Mouse (Mus musculus) gastrocnemius, postnatal 25 days (tissue): ENCODE data around the gene Grid1. TPM values are rescaled to one million over a fixed set of nuclear protein-coding genes. Genes with fewer than 3 reads are reported as not detected.

Source experiments
- DNase-seq: peaks from one replicate; pipeline ENCODE4 v3.0.0; 2022
- total RNA-seq, 2 experiments: library from RNA; stranded (reverse); gene quantifications; 1 replicate in 1 of 2; 2 replicates in 1 of 2; pipeline ENCODE4 v1.2.3; 2021

Gene Grid1
- total RNA-seq, 2 experiments from 2014 or later: not detected

DNA sequence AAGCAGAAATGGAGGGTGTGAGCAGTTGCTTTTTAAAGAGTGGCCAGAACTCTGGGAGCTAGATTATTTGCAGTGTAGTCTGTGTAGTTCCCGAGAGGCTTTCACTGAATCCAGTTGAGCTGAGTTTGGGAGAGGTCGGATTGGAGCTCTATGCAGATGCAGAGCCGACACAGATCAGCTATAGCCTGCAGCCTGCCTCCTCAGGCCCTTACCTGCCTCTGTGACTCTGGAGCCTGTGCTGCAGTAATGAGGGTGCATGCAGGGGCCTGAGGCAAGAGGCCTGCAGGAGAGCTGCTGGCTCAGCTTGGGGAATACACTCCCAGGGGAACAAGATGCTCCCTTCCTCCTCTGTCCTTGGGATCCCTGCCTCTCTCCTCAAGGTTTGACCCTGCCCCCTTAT lies 296.0 kb downstream of the Grid1 start:
- DNase-seq: no peak

DNA sequence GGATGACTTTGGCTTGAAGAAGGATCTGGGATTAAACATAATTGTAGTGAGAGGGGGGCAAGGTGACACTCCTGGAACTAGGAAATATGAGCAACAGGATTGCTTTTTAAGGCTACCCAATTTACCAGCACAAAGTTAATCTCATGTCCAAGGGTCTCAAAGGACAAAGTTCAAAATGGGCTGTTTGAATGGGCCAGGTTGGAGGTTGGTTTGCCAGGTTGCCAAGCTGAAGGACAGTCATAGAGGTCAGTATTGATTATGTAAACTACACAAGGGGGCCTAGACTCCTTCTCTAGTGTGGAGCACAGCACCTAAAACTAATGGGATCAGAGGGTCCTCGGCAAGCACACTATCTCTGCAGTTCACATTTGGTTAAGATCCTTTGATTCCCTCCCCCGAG lies 300.2 kb downstream of the Grid1 start:
- DNase-seq: no peak

DNA sequence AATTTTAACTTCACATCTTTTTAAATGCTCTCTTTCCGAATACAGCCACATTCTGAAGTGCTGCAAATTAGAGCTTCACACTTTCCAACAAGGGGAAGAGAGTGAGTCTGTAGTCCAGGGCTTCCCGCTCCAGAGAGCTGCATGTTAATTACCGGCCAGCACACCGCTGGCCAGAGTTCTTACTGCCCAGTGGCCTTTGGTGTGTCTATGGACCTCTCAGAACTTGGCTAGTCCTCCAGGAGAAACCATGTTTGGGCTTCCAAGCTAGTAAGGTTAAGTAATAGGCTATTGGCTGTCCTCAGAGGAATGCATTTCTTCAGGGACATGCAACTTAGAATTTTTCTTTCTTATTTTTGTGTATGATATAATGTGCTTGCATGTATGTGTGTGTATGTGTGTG lies 301.0 kb downstream of the Grid1 start:
- no peak for DNase-seq

DNA sequence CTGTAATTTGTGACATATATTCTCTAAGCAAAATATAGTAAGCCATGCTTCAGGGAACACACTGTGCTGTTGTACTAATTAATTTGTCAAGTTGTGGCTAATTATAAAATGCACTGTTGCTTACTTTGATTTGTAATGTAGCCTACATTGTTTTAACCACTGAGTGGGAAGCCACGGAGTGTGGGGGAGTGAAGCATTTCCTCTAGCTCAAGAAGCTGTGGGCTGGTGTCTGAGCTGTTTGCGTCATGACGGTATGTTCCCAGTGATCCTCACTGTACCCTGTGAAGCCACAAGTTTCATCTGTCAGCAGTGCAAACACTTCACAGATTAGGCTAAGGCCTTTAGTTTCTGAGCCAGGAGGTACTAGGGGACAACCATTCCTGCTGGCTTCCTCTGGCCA lies 302.2 kb downstream of the Grid1 start:
- no peak for DNase-seq

DNA sequence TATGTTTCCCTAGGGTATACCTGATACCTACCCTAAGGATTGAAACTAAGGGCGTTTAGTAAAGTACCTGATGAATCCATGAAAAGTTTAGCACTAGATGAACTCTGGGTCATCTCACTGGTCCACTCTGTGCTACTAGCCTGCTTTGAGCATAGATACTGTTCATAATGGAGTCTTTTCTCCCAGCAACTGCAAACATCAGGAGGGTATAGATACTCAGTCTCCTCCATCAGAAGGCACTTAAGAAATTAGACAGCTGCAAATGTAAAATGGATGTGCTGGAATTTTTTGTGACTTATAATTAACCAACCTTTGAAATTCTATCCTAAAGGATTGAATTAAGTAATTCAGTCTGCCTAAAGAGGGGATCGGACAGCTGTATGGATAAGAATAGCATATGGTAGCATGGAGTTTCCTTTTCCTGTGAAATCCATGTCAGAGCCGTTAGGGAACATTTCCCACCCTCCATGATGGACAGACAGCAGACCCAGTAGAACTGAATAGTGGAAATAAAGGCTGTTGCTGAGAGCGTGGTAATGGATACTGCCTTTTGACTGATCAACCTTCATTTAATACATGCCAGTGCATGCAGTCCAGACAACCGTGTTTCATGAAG lies 303.5 kb downstream of the Grid1 start:
- no peak for DNase-seq

DNA sequence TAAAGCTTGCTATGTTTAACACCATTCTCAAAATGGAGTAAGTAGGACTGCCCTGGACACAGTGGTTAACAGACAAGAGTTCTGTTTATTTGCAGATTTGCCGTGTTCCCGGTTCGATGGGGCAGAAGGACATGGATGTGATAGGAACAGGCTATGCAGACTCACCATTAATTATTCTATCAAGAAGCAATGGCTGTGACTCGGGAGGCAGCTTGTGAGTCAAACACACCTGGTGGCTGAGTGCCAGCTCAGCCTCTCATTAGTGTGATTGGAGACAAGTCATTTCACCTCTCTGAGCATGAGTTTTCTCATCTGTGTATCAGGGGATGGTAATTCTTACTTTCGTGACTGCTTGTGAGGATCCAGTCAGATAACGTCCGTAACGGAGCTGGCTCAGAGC lies 307.7 kb downstream of the Grid1 start:
- DNase-seq: no peak

DNA sequence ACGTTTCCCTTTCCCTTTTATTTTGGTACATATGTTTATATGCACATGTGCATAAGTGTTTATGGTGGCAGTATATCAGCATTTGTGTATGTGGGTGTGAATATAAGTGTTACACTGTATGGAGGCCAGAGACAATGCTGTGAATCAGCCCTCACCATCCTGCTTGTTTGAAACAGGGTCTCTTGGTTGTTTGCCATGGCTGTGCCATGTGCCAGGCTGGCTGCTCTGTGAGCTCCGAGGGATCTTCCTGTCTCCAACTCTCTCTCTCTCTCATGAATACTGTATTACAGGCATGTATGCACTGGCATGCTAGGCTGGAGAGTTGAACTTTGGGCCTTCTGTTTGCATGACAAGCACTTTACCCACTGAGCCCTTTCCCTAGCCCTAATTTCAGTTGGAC lies 315.1 kb downstream of the Grid1 start:
- no peak for DNase-seq

DNA sequence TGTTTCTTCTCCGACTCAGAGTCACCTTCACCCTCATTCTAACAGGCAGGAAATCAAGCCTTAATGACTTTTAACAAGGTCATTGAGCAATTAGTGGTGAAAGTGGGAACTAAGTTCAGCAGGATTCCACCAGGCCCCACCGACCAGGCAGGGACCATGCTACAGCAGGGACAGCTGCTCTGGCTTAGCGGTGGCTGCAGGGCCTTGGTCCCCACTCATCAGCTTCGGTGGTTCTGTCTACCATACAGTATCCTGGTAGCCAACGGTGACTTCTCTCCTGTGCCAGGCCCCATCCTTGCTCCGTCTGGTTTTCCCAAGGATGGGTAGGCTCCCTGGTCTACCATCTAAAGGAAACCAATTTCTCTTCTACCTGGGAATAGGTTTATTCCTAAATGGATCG lies 318.2 kb downstream of the Grid1 start:
- no peak for DNase-seq

DNA sequence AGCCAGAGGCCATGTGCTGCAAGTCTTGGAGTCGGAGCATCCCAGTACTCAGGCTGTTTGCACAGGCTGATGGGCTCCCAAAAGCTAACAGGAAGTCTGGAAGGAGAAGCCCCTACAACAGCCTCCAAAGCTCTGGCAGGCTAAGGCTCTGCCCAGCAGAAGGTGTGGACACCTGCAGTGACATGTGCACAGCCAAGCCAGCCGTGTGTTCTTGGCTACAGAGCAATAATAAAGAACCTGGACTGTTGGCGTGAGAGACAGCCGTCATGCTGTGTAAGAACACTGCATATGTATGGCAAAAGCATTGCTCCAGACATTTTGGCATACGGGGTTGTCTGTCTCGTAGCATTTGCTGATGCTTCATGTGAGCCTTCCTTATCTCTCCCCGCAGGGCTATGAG lies 319.9 kb downstream of the Grid1 start:
- DNase-seq: no peak

DNA sequence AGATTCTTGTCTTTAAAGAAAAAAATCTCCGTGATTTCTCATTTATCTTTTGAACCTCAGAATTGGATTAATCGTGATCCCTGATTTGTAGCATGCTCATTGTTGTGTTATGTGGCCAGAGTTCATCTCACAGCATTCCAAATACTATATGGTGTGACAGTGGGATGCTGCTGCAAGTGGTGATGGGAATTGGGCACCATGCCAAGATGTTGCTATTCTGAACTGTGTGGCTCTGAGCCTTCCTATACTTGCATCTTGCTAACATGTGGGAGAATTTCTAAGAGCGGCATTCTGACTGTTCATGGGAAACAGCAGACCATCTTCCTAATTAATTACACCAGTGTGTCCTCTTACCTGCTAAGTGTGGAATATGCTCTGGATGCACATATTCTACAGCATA lies 332.5 kb downstream of the Grid1 start:
- no peak for DNase-seq

DNA sequence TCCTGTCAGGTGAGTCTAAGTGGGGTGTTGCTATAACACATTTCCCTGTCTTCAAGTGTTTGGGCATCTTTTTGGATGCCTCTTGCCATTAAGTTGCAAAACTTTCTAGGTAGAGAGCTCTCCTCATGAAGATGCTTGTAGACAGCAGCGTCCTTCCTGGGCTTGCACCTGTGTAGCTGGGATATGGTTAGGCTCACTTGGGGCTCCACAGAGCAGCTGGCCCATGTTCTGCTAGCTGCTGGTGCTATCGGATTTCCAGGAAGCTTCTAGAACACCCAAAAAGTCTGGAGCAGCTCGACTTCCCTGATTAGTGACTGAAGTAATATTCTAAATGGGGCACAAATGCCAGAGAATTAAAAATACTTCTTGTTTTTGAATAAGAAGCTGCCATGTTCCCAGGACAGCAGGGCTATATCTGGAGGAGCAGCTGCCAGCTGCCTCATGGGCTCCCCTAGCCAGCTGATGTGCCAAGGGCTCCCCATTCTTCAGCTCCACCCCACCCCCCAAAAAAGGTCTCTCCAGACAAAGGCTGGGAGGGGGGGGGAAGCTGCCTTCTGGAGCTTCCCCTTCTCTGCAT lies 333.9 kb downstream of the Grid1 start:
- no peak for DNase-seq

DNA sequence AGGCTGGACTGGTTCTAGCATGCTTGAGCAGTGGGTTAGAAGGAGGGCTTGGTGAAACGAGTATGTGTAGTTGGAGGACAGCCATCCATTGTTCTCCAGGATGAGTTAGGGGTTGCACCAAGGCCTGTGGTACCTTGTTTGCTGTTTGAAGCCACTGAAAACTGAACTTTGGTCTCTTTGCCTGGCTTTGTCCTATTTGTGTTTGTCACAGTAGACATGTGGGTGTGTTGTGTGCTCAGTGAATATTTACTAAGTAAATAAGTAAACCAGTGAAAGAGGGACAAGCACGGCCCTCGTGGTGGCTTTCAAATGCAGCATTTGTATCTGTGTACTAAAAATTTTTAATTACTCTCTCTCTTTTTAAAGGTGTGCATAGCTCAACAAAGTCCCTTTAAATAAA lies 334.5 kb downstream of the Grid1 start:
- no peak for DNase-seq

DNA sequence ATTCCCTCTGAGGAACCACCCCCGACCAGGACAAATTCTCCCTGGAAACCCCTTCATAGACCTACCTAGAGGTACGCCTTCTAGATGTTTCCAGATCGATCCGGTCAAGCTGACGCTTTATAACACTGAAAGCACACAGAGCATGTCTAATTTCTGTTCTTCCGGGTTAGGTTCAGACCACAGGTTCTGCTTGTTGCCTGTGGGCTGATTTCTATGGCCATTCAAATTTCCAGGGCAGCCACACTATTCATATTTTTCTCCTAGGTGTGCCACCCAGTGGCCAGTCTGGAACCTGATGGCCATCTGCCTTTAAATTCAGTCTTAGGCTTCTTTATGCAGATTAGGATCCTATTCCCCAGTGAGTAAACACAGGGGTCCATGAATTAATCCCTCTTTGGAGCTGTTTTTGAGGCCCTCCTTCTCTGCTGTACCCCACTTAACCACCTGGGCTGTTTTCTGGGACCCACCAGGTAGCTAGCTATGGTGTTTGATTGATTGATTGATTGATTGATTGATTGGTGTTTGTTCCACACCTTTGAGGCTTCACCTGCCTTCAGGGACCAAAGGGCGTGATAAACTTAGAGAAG lies 337.3 kb downstream of the Grid1 start:
- DNase-seq: no peak

DNA sequence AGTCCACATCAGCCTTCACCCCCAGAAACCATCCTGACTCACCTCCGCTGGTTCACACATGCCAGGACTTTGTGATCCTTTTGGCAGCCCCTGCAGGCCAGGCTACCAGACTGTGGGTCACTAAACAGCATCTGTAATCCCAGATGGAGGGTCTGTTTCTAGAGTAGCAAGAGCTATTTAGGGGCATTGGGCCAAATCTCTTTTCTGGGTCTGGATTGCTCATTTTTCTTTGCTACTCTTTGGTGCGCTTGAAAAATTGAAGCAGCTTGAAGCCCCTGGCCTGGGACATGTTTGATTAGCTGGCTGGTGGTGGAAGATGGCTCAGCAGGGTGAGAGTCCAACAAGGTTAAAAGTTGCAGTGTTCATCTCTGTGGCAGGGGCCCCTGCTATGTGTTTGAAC lies 339.4 kb downstream of the Grid1 start:
- DNase-seq: no peak

DNA sequence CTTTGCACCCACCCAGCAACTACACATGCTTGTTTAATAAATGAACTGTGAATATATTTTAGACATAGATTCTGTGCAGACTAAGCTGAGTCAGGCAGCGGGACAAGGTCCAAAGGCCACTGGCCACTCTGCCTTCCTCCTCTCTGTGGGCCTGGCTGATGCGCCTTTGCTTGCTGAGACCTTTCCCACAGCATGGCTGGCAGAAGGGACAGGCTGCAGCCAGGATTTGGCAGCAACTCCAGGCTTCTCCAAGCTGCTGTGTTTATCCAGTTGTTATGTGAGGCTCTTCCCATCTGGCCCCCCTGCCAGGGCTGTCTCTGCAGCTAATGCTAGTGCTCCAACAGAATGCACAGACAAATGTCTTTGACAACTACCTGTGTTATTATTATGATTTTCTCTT lies 347.5 kb downstream of the Grid1 start:
- DNase-seq: no peak

DNA sequence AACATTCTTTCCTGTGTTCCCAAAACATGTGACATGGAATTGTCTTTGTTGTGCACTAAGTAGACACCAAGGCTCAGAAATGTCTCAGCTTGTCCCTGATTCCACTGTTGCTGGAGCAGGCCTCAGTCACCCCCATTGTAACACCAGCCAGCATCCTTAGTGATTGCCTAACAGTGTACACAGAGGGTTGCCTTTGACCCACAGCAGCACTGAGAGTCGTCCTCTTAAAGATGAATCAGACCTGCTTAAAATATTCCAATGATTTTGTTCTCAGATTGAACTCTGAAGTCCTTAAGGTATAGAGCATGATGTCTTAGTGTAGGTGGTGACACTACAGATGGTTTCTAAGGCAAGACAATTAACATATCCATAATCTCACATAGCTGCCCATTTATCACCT lies 354.0 kb downstream of the Grid1 start:
- DNase-seq: no peak

DNA sequence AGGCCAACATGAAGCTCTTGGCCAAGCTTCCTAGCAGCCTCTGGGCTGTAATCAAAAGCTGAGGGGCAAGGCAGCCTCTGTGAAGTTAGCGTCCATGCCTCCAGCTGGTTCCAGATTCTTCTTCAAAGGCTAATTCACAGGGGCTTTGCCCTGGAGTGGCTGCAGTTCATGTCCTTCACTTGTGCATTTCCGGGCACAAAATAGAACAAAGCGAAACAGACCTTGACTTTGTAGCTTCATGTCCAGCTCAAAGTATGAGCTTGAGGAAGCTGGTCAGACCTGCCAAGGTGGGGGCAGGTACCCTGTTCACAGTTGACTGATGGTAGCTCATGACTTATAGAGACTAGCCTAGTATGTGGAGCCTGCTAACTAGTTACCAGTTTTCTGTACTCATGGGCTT lies 356.1 kb downstream of the Grid1 start:
- no peak for DNase-seq

DNA sequence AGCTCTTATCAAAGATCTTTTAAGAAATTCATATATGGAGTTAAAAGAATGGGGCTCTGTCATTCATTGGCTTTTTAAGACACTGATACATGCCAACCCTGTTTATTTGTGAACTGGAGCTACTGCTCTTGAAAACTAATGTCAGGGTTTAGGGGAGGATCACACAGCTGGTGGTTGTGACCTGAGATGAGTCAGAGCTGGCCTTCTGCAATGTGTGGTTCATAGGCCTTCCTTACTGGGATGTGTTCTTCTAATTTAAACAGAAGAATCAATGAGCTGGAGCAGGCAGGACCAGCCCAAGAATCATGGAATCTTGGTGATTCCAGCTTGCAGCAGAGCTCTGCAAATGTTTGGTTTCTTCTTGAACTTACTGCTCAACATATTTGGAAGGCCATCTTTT lies 359.2 kb downstream of the Grid1 start:
- DNase-seq: no peak

DNA sequence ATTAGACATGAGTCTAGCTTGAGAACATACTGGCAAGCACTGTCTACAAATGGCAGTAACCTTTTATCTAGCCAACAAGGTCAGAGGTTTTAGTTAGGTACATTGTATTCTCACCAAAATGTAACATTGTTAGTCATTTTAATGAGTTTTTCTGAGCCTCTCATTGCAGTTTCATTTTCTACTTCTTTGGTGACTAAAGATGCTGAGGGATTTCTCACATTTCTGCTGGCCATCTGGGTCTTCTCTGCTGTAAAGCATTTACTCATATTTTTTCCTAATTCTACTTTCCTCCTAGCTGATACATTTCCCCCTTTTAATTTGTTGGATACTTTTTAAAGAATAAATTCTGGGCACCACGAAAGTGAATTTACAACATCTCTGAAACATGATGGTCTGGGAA lies 365.5 kb downstream of the Grid1 start:
- no peak for DNase-seq

DNA sequence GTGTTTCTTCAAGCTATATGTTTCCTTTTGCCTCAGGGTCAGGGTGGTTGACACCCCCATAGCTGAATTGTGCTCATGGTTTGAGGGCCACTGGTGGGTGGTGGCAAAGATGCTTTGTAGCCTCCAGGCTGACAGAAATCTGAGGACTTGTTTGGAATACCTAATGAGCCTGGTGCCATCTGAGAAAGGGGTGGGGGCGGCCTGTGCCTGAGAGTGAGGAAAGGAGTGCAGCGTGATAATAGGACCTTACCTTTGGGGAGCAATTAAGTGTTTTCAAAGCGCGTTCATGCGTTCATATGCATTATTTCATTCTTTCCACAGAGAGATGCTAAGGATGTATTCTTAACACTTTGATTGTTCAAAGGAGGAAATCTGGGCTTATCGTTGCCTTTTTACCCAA lies 372.3 kb downstream of the Grid1 start:
- no peak for DNase-seq

DNA sequence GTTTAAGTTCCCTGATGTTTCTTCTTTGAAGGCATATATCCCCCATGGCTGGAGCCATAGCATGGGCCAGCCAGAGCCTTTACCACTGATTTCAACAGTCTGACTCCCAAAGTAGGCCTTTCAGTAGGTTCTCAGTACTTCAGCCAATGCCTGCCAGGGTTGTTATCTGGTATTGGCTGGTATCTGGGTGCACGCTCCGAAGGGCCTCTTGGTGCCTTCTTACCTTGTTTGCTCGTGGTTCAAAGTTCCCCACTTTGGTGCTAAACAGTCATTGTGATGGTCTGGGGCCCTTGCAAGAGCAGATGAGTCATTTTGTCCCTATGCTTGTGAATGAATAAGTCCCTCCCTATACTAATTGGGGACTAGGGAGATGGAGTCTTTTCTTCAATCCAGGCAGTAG lies 377.5 kb downstream of the Grid1 start:
- DNase-seq: no peak

DNA sequence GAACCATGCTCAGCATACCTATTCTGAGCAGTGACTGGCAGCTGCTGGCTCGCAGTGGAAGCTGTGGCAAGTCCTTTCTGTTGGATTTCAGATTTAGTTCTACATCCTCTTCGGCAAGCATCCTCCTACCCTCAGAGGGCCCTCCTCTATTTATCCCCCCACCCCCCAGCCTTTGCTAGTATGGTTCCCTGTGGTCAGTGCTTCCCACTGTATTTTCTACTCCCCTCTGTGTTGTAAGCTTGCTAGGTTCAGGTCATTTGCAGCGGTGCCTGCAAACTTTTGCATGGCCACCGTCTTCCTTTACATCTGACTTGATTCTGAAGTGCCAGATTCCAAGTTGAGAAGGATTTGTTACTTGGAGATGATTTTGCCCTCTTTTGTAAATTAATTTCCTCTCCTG lies 378.5 kb downstream of the Grid1 start:
- DNase-seq: no peak

DNA sequence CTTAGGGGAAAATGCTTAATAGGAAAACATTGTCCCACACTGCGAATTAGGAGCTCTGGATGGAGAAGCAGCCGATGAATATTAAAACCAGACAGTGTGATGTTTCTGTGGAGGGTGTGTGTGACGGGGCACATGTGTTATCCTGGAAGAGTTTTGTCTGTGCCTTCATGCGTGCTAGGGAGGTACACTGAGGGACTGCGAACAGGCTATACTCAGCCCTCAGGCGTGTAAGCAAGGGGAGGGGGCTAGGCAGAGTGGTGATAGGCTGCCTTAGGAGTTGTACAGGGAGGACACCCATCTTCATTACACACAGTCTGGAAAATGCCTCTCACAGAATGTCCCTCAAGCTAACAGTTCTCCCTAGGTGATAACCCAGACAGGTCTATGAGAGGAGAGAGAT lies 379.0 kb downstream of the Grid1 start:
- DNase-seq: no peak

DNA sequence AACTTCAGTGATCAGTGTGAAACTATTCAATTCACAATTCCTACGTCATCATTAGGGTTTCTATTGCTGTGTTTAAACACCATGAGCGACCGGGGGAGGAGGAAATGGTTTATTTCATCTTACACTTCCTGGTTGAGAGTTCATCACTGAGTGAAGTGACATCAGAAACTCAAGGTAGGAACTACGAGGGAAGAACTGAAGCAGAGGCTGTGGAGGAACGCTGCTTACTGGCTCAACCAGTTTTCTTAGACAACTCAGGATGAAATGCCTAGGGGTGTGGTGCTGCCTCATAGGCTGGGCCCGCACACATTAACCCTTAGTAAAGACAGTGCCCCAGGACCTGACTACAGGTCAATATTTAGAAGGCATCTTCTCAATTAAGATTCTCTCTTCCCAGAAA lies 389.5 kb downstream of the Grid1 start:
- no peak for DNase-seq

DNA sequence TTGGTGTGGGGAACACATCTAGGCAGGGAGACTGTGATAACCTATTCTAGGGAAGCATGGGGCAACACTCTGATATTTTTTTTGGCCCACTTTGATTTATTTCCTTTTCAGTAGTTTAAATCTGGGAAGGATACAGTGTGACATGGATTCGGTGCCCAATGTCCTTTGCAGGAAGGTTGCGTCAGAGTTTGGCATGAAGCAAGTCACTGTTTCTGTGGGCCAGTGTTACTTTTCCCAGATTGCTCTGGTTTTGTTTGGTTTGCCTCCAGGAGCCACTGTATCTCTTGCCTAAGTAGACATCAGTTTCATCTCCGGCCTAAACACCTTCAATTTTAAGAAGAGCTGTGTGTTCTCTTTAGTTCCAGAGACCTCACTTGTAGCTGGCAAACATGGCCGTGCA lies 399.1 kb downstream of the Grid1 start:
- no peak for DNase-seq
